Mouse (Mus musculus): ENCODE data around the gene Vmn2r116. TPM values are rescaled to one million over a fixed set of nuclear protein-coding genes. Genes with fewer than 3 reads are reported as not detected.
"Not testable (repeated sequence)": the region's sequence is repeated elsewhere in the genome, so short reads cannot be mapped to it uniquely, and the experiment has no call there.

Vmn2r116 gene
- not detected for total RNA-seq (2022)

GRCm38 (mm10) chr17:23384304-23384703 lies at the start of gene Vmn2r116:
Gene Vmn2r116 (plus strand): TSS chr17:23384604.
- not testable (repeated sequence) for DNase-seq

DNA sequence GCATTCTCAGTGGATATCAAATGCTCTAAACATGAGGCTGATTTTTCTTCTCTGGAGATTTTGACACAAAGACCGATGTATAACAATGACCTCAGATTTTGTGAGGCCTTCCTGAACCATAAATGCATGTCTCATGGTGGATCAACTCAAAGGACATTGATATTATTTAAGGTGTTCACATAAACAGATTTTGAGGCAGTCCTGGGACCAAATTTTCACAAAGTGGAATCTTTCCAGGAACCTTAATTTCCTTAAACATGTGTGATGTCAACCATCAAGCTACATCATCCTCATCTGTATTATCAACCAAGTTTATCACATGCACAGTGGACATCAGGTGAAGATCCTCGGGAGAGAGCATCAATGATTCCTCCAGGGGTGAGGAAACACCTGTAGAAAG lies 41.0 kb upstream of the Vmn2r116 start, which contains the start of gene Vmn2r115:
TSS of gene Vmn2r115 (plus strand) at position 301 of the 400 bp plus-strand sequence.
- DNase-seq: not testable (repeated sequence)

GRCm38 (mm10) chr17:23351644-23352043 lies 32.8 kb upstream of the Vmn2r116 start:
- DNase-seq: no peak

DNA sequence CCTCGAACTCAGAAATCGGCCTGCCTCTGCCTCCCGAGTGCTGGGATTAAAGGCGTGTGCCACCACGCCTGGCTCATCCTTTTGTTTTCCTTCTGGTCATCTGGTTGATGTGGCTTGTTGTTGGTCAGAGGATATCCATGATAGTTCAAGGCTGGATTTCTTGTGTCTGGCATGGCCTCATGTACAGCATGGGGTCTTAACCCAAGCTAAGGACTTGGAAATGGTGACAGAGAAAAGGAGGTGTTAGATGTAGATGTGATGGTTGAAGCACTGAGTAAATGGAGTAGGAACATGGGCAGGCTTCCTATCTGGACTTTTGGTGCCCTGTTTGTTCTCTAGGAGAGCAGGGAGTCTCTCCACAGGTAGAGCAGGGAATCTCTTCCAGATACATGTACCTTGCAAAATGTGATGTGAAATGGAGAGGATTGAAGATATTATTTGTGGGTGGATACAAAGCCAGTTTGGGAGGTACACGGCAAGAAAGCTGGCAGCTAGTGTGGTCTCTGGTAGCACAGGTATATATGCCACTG lies 48.8 kb downstream of the Vmn2r116 start:
- no peak for DNase-seq

Other genes starting within 250 kb of the Vmn2r116 start
- 10 to 100 TPM in 2 of 4 experiments, 1 to 10 TPM in 2; 7.6 to 15.3 (median 11.8) TPM for gene Zfp40, start 191.4 kb upstream of the Vmn2r116 start, total RNA-seq (2022)
- gene Vmn2r114, start 72.1 kb upstream of the Vmn2r116 start, total RNA-seq (2022): not detected
- under 1 TPM in 1 of 4 experiments, not detected in 3; 0.03 TPM for gene Vmn2r115, start 40.9 kb upstream of the Vmn2r116 start, total RNA-seq (2022)
- not detected for gene Vmn2r117, start 95.1 kb downstream of the Vmn2r116 start, total RNA-seq (2022)
- 10 to 100 TPM; 12.0 to 15.5 (median 12.9) TPM for gene Zfp213, start 179.6 kb downstream of the Vmn2r116 start, total RNA-seq (2022)
- gene Zfp13, start 214.9 kb downstream of the Vmn2r116 start, total RNA-seq (2022): 10 to 100 TPM in 3 of 4 experiments, 1 to 10 TPM in 1; 8.2 to 19.2 (median 14.6) TPM
- gene Zscan10, start 216.3 kb downstream of the Vmn2r116 start, total RNA-seq (2022): not detected

Measured in adrenal gland, adult 8-10 months (tissue).